Mouse (Mus musculus) layer of hippocampus, adult 8-10 months (tissue): ENCODE measurements around the gene Fgfr1op2. TPM values are rescaled to one million over a fixed set of nuclear protein-coding genes. Genes with fewer than 3 reads are reported as not detected.

Experiments
- DNase-seq, 2 experiments: peaks; one replicate each; pipeline ENCODE4 v3.0.0; 2022; ENCODE audit warnings: low spot score in 2 of 2
- total RNA-seq, 4 experiments: library from RNA; stranded (reverse); gene quantifications; 2 replicates each; pipeline ENCODE4 v1.2.4; 2022

Gene Fgfr1op2
- total RNA-seq, 4 experiments from 2014 or later: 88.9 to 122 (median 103) TPM

DNA sequence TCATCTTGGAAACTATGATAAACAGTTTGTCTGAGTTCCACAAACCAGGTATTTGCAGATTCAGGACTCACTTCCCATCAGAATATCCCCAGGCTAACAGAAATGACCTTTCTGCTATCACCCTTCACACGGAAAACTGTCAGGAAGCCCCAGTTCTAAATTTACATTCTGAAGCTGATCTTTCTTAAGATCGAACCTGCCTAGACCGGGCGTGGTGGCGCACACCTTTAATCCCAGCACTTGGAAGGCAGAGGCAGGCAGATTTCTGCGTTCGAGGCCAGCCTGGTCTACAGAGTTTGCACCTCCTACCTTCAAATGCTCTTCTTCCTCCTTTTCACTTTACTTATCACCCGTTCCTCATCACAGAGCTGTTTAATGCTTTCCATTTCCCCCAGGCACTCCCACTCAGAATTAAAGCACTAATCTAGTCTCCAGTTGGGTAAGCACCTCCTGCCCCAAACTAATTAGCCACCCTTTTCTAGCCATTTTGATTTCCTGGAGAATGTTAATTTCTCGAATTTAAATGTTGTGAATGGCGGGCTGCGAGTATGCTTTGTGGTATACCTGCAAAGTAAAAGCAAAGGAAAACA is 64.7 kb downstream of the Fgfr1op2 start:
- no peak for DNase-seq

DNA sequence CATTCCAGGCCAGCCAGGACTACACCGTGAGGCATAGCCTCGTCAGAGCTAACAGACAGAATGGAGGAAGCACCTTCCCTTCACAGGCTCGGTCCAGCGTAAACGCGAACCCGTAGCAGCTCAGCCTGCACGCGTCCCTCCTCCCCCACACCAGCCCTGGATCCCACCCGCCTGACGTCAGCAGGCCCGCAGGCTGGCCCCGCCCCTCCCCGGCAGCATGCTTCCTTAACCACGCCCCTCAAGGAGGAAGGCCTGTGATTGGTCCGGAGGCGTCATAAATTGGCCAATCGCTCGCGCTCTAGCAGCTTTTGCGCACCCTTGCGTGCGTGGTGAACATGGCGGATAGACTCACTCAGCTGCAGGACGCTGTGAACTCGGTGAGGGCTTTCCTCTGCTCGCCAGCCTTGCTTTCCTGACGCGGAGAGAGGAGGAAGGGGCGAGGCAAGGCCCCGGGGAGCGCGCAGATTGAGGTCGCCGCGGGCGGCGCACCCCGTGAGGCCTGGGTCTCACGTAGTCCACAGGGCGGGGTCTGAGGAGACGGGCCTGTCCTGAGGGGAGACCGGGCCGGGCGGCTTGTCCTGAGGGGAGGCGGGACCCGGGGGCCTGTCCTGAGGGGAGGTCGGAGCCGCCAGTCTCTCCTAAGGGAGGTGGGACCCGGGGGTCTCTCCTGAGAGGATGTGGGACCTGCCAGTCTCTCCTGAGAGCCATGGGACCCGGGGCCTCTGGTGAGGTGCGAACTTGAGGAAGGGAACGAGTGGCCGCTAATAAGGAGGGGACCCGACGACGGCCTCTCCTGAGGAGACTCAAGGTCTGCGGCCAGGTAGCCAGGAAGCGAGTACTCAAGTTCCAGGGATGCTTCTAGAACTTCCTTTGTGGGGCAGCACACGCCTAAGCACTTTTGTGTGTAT is 65.5 kb downstream of the Fgfr1op2 start, which contains the start of the genes Med21 and Tm7sf3:
Gene Med21, plus strand, starts transcription at position 272 of the 908 bp plus-strand sequence.
Gene Tm7sf3, minus strand, starts transcription at position 549 of the 908 bp plus-strand sequence.
- peak; percentile 97 for DNase-seq

DNA sequence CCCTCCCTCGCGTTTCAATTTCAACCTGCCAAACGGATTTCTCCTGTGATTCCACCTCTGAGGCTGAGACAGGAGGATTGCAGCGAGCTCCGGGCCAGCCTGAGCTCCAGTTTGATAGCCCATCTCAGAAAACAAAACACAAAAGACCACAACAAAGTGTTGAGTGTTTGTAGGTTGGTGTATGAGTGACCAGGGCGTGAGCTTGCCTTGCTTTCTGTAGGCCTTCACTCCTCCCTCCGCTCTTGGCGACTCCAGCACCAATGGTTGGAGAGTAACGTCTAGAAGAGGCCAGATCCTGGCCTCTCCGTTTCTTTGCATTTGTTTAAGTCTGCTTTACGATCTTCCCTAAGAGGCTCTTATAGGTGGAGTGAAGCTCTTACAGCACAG is 66.2 kb downstream of the Fgfr1op2 start:
- no peak for DNase-seq

Other genes starting within 250 kb of the Fgfr1op2 start
- 10 to 100 TPM; 17.4 to 26.0 (median 21.9) TPM for gene Itpr2, start 75.0 kb upstream of the Fgfr1op2 start, total RNA-seq
- gene Ints13, start 632 bp downstream of the Fgfr1op2 start, total RNA-seq: 10 to 100 TPM; 28.5 to 53.0 (median 44.8) TPM
- gene Med21, start 65.3 kb downstream of the Fgfr1op2 start, total RNA-seq: 10 to 100 TPM; 40.5 to 52.6 (median 45.3) TPM
- 10 to 100 TPM; 37.8 to 44.7 (median 42.7) TPM for gene Tm7sf3, start 65.6 kb downstream of the Fgfr1op2 start, total RNA-seq
- 10 to 100 TPM; 23.6 to 29.2 (median 24.9) TPM for gene Stk38l, start 147.8 kb downstream of the Fgfr1op2 start, total RNA-seq
- 10 to 100 TPM in 2 of 4 experiments, 1 to 10 TPM in 2; 8.9 to 16.6 (median 11.0) TPM for gene Arntl2, start 218.9 kb downstream of the Fgfr1op2 start, total RNA-seq